Mouse (Mus musculus) heart, postnatal 10 days (tissue): Measurements from ENCODE around the gene Wfdc15a. TPM values are rescaled to one million over a fixed set of nuclear protein-coding genes. Genes with fewer than 3 reads are reported as not detected.

Source experiments
- DNase-seq, 2 experiments: peaks; one replicate each; pipeline ENCODE4 v3.0.0; 2021
- intact Hi-C: fragments of 180-260 bp; cut with DNase I; formaldehyde crosslinking; loops from one replicate; pipeline ENCODE4 v1.15.1; 2025
- total RNA-seq, 2 experiments: library from RNA; stranded (reverse); gene quantifications; 2 replicates each; pipeline ENCODE4 v1.2.3; 2021

Wfdc15a gene
- total RNA-seq, 2 experiments from 2014 or later = not detected

- intact Hi-C loops = loop anchor here (2.0 kb wide), 2 partner anchors 45 to 77 kb away; no protein-coding TSS in a partner anchor
- peak; percentile 42 to 62 for DNase-seq
Observed at GRCm38 (mm10) chr2:164180124-164180523, 19.8 kb downstream of the Wfdc15a start.

GRCm38 (mm10) chr2:164177831-164178230 lies 22.1 kb downstream of the Wfdc15a start:
- DNase-seq = no peak
- intact Hi-C loops = no loop called here

GRCm38 (mm10) chr2:164175850-164176249 lies 24.1 kb downstream of the Wfdc15a start:
- intact Hi-C loops = no loop called here

GRCm38 (mm10) chr2:164174649-164175395 lies 25.1 kb downstream of the Wfdc15a start:
- intact Hi-C loops = no loop called here
- DNase-seq = no peak

More at GRCm38 (mm10) chr2:164175850-164176249, 24.1 kb downstream of the Wfdc15a start:
- DNase-seq = no peak

- peak in 1 of 2 experiments; percentile 15 for DNase-seq
- intact Hi-C loops = no loop called here
Observed at GRCm38 (mm10) chr2:164173394-164173793, 26.5 kb downstream of the Wfdc15a start.

GRCm38 (mm10) chr2:164170902-164171301 lies 29.0 kb downstream of the Wfdc15a start, which contains the start of gene Kcns1:
Kcns1 (minus strand) TSS chr2:164171113.
- no peak for DNase-seq
- intact Hi-C loops = no loop called here

GRCm38 (mm10) chr2:164170326-164170725 lies 29.6 kb downstream of the Wfdc15a start:
- DNase-seq = no peak
- intact Hi-C loops = no loop called here

GRCm38 (mm10) chr2:164168571-164168946 lies 31.4 kb downstream of the Wfdc15a start:
- intact Hi-C loops = no loop called here
- no peak for DNase-seq

GRCm38 (mm10) chr2:164167752-164168570 lies 32.0 kb downstream of the Wfdc15a start:
- intact Hi-C loops = no loop called here
- no peak for DNase-seq

GRCm38 (mm10) chr2:164164941-164165340 lies 35.0 kb downstream of the Wfdc15a start:
- intact Hi-C loops = no loop called here
- no peak for DNase-seq

GRCm38 (mm10) chr2:164161515-164162055 lies 38.3 kb downstream of the Wfdc15a start:
- no peak for DNase-seq
- intact Hi-C loops = no loop called here

GRCm38 (mm10) chr2:164158838-164159237 lies 41.1 kb downstream of the Wfdc15a start:
- DNase-seq = no peak
- intact Hi-C loops = no loop called here

- DNase-seq = no peak
- intact Hi-C loops = no loop called here
Observed at GRCm38 (mm10) chr2:164156158-164156557, 43.8 kb downstream of the Wfdc15a start.

GRCm38 (mm10) chr2:164154007-164154406 lies 45.9 kb downstream of the Wfdc15a start:
- no peak for DNase-seq
- intact Hi-C loops = no loop called here

GRCm38 (mm10) chr2:164152341-164152740 lies 47.6 kb downstream of the Wfdc15a start:
- intact Hi-C loops = no loop called here
- DNase-seq = no peak

GRCm38 (mm10) chr2:164150086-164150760 lies 49.7 kb downstream of the Wfdc15a start:
- DNase-seq = peak in 1 of 2 experiments; percentile 29
- intact Hi-C loops = no loop called here

Other genes with a start within 250 kb of the Wfdc15a start
- 100 to 1,000 TPM; 138 to 139 TPM for gene Ywhab, start 205.2 kb downstream of the Wfdc15a start, total RNA-seq
- gene Pabpc1l, start 174.7 kb downstream of the Wfdc15a start, total RNA-seq = under 1 TPM; 0.77 to 0.91 TPM
- 10 to 100 TPM; 20.9 to 21.4 TPM for gene Stk4, start 129.8 kb downstream of the Wfdc15a start, total RNA-seq
- 10 to 100 TPM; 22.8 to 25.9 TPM for gene Tomm34, start 129.0 kb downstream of the Wfdc15a start, total RNA-seq
- gene Kcns1, start 29.0 kb downstream of the Wfdc15a start, total RNA-seq = under 1 TPM; 0.14 to 0.15 TPM
- gene Wfdc5, start 17.4 kb downstream of the Wfdc15a start, total RNA-seq = not detected
- gene Wfdc12, start 9.5 kb downstream of the Wfdc15a start, total RNA-seq = not detected
- gene Wfdc15b, start 21.5 kb upstream of the Wfdc15a start, total RNA-seq = not detected
- not detected for gene Svs2, start 38.3 kb upstream of the Wfdc15a start, total RNA-seq
- gene Svs3b, start 56.5 kb upstream of the Wfdc15a start, total RNA-seq = not detected
- gene Svs4, start 78.3 kb upstream of the Wfdc15a start, total RNA-seq = not detected
- not detected for gene Svs3a, start 89.1 kb upstream of the Wfdc15a start, total RNA-seq
- not detected for gene Svs6, start 116.6 kb upstream of the Wfdc15a start, total RNA-seq
- not detected for gene Svs5, start 132.6 kb upstream of the Wfdc15a start, total RNA-seq
- under 1 TPM; 0.45 to 0.77 TPM for gene Slpi, start 189.0 kb upstream of the Wfdc15a start, total RNA-seq
- gene Rbpjl, start 203.0 kb upstream of the Wfdc15a start, total RNA-seq = not detected
- gene Matn4, start 205.0 kb upstream of the Wfdc15a start, total RNA-seq = 1 to 10 TPM; 1.2 to 2.3 TPM
- 10 to 100 TPM; 24.3 to 39.3 TPM for gene Sdc4, start 243.8 kb upstream of the Wfdc15a start, total RNA-seq